Mouse (Mus musculus) liver, embryonic 14.5 days (tissue): Measurements from ENCODE around the gene Cpd. TPM values are rescaled to one million over a fixed set of nuclear protein-coding genes. Genes with fewer than 3 reads are reported as not detected.
A peak's percentile ranks its signal among the peaks of the same experiment; 100 is the strongest.

ENCODE experiments used
- ATAC-seq: fragments of 200-750 bp; cut with Nextera tagmentation; 2 replicates; pipeline ENCODE4 v1.8.0; 2017; ENCODE audit warnings: moderate number of reproducible peaks, mild to moderate bottlenecking, moderate library complexity; ENCODE audit not compliant: insufficient read depth
- DNase-seq, 3 experiments: peaks; one replicate each; pipeline ENCODE4 v3.0.0-alpha.2; 2012 to 2013; ENCODE audit warnings: low read depth in 3 of 3, low spot score in 3 of 3
- H3K27ac ChIP-seq: fragments of 300-500 bp; sonication (generic); 2 replicates; pipeline ENCODE4 v1.5.1; 2014; ENCODE audit warnings: moderate library complexity, mild to moderate bottlenecking, control low read depth, inconsistent platforms
- H3K27me3 ChIP-seq: fragments of 300-500 bp; sonication (generic); 2 replicates; pipeline ENCODE4 v1.6.1; 2014; ENCODE audit warnings: mild to moderate bottlenecking, low read length, moderate library complexity; ENCODE audit not compliant: control insufficient read depth, insufficient read depth
- H3K36me3 ChIP-seq: fragments of 300-500 bp; sonication (generic); replicated peaks from 2 replicates; pipeline ENCODE4 v1.6.1; 2014; ENCODE audit warnings: low read depth; ENCODE audit not compliant: control insufficient read depth, insufficient read depth
- H3K4me1 ChIP-seq, 2 experiments: fragments of 200-500 bp in 1 of 2; fragments of 300-500 bp in 1 of 2; sonication (generic) in 1 of 2; replicated peaks; 2 replicates each; pipeline ENCODE4 v1.6.1; 2012 to 2014; ENCODE audit warnings: antibody characterized with exemption in 1 of 2, inconsistent platforms in 1 of 2, low read length in 1 of 2; ENCODE audit not compliant: control insufficient read depth in 2 of 2, insufficient read depth in 2 of 2
- H3K4me2 ChIP-seq: fragments of 300-500 bp; sonication (generic); 2 replicates; pipeline ENCODE4 v1.6.1; 2014; ENCODE audit warnings: low read depth, mild to moderate bottlenecking, control low read depth, moderate library complexity
- H3K4me3 ChIP-seq, 2 experiments: fragments of 200-500 bp in 1 of 2; fragments of 300-500 bp in 1 of 2; sonication (generic) in 1 of 2; 2 replicates each; pipeline ENCODE4 v1.5.1; 2012 to 2014; ENCODE audit warnings: low read depth in 2 of 2, low read length in 2 of 2, mild to moderate bottlenecking in 2 of 2, control low read depth in 1 of 2, inconsistent platforms in 1 of 2, moderate library complexity in 1 of 2; ENCODE audit not compliant: insufficient read depth in 1 of 2
- H3K9ac ChIP-seq: fragments of 300-500 bp; sonication (generic); replicated peaks from 2 replicates; pipeline ENCODE4 v1.6.1; 2014; ENCODE audit warnings: mild to moderate bottlenecking, control low read depth, moderate library complexity
- H3K9me3 ChIP-seq: fragments of 300-500 bp; sonication (generic); 2 replicates; pipeline ENCODE4 v1.6.1; 2016; ENCODE audit warnings: low read length, mixed read lengths; ENCODE audit not compliant: control insufficient read depth
- CTCF ChIP-seq: IDR thresholded peaks from 2 replicates; pipeline ENCODE4 v1.5.1; 2016; ENCODE audit warnings: antibody characterized with exemption, low read depth, control low read depth
- EP300 ChIP-seq: IDR thresholded peaks from 2 replicates; pipeline ENCODE4 v1.6.1; 2016; ENCODE audit warnings: antibody characterized with exemption, low read depth
- WGBS: fragments of 180-500 bp; shearing (Covaris S2); extraction: QIAGEN DNeasy Blood & Tissue Kit; methylation state at CpG from one replicate; pipeline ENCODE4 v1.1.7; 2014; ENCODE audit not compliant: insufficient replicate concordance; 5-methylcytosine and 5-hydroxymethylcytosine counted together
- polyA plus RNA-seq, 2 experiments: library from polyadenylated mRNA; depleted of rRNA in 1 of 2; stranded (reverse) in 1 of 2; unstranded in 1 of 2; fragments of >200 nt; fragmentation: Nextera tagmentation in 1 of 2; extraction: Ambion mirVana in 1 of 2; gene quantifications; 2 replicates each; pipeline versions ENCODE4 v1.2.1 to v1.2.3; 2012 to 2014

The Cpd gene
- polyA plus RNA-seq, 2 experiments = 7.2 to 8.2 TPM

DNA sequence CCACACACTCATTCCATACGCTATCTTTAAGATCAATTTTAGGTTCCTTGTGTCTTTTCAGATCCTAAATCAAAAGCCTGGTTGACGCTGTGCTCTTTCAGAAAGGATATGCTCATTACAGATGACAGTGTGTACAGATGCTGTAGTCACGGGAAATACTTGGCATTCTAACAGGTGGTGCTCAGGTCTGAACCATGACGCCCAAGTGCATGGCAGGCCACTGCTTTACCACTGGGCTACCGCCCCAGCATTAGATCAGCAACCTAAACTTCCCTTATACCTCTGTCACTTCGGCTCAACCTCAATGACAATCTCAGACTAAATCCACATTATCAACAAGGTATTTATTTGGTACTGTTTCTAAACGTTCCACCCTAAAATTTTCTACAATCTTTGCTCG is 71.3 kb downstream of the Cpd start:
- 66% methylated on average over 8 of the region's 8 CpGs for WGBS
- Histone ChIP-seq H3K27ac (no peak overlapping the region), H3K9ac (no peak overlapping the region), H3K4me3 (no peak overlapping the region), H3K4me1 (no peaks in the 10 kb centered on the region), H3K36me3 (no peaks in the 10 kb centered on the region), H3K27me3 (no peaks in the 10 kb centered on the region), H3K9me3 (no peaks in the 10 kb centered on the region), H3K4me2 (no peak overlapping the region)
- no peak for ATAC-seq
- DNase-seq = no peak
- TF ChIP-seq CTCF = no peak
- TF ChIP-seq EP300 = no peak

GRCm38 (mm10) chr11:76773811-76774210 is 73.0 kb downstream of the Cpd start:
- Histone ChIP-seq H3K36me3 (no peaks in the 10 kb centered on the region), H3K27ac (no peak overlapping the region), H3K9ac (no peak overlapping the region), H3K4me2 (no peak overlapping the region), H3K9me3 (no peaks in the 10 kb centered on the region), H3K27me3 (no peaks in the 10 kb centered on the region), H3K4me3 (no peak overlapping the region), H3K4me1 (no peaks in the 10 kb centered on the region)
- TF ChIP-seq EP300 = no peak
- TF ChIP-seq CTCF = no peak
- no peak for ATAC-seq
- 58% methylated on average over 3 of the region's 3 CpGs for WGBS
- no peak for DNase-seq

GRCm38 (mm10) chr11:76770566-76770965 is 76.3 kb downstream of the Cpd start:
- DNase-seq (no peak), ATAC-seq (no peak)
- H3K27me3 ChIP-seq = no peaks in the 10 kb centered on the region
- H3K4me1 ChIP-seq = no peaks in the 10 kb centered on the region
- no peaks in the 10 kb centered on the region for H3K36me3 ChIP-seq
- no peak overlapping the region for H3K4me2 ChIP-seq
- TF ChIP-seq CTCF (no peak), EP300 (no peak)
- H3K9ac ChIP-seq = no peak overlapping the region
- H3K27ac ChIP-seq = no peak overlapping the region
- WGBS = 65% methylated on average over 5 of the region's 5 CpGs
- H3K9me3 ChIP-seq = no peaks in the 10 kb centered on the region
- no peak overlapping the region for H3K4me3 ChIP-seq

- Histone ChIP-seq H3K4me3 (peak overlapping the region in 1 of 2 experiments; percentile 83; a peak in 3 of 4 replicates), H3K9ac (no peak overlapping the region), H3K9me3 (no peaks in the 10 kb centered on the region), H3K27ac (no peak overlapping the region), H3K36me3 (peaks cover 6% of the 10 kb centered on the region), H3K4me1 (peaks cover 0 to 3% of the 10 kb centered on the region in 2 experiments; a peak in 1 of 4 replicates), H3K4me2 (peak overlapping the region; percentile 42), H3K27me3 (no peaks in the 10 kb centered on the region)
- TF ChIP-seq EP300 = no peak
- no peak for TF ChIP-seq CTCF
- ATAC-seq = peak; percentile 19; the same call in 1 of the 2 replicates
- DNase-seq = no peak
- 16% methylated on average over 4 of the region's 4 CpGs for WGBS
Observed at GRCm38 (mm10) chr11:76763741-76764122, 83.1 kb downstream of the Cpd start.

GRCm38 (mm10) chr11:76763053-76763740 is 83.6 kb downstream of the Cpd start, which contains the start of gene Gosr1:
Gene Gosr1 (minus strand): TSS chr11:76763579.
- ATAC-seq = peak; percentile 99
- Histone ChIP-seq H3K4me1 (peaks cover 0 to 3% of the 10 kb centered on the region in 2 experiments; a peak in 1 of 4 replicates), H3K36me3 (peaks cover 9% of the 10 kb centered on the region), H3K9ac (peak within 1 kb of the TSS; percentile 95), H3K27ac (peak within 1 kb of the TSS; percentile 30; the same call in 1 of the 2 replicates), H3K4me3 (peak within 1 kb of the TSS; percentile 83 to 98), H3K9me3 (no peaks in the 10 kb centered on the region), H3K4me2 (peak within 1 kb of the TSS; percentile 83), H3K27me3 (no peaks in the 10 kb centered on the region)
- TF ChIP-seq CTCF (peak; percentile 99), EP300 (no peak)
- under 1% methylated on average over 28 of the region's 28 CpGs for WGBS
- DNase-seq = peak; percentile 95 to 96 (median 96)
